Mouse (Mus musculus): ENCODE results near the gene Nemp1. TPM values are rescaled to one million over a fixed set of nuclear protein-coding genes. Genes with fewer than 3 reads are reported as not detected.

Gene Nemp1
- polyA plus RNA-seq, 1 experiment, result 58.1 TPM

GRCm38 (mm10) chr10:127662666-127663253 lies 3.9 kb upstream of the Nemp1 start:
- no peak for TF ChIP-seq CTCF (IDR thresholded peaks at IDR 0.05; ENCODE audit: control insufficient read depth, insufficient read depth, insufficient replicate concordance, low read depth, low read length)
- no peak for TF ChIP-seq POLR2A (IDR thresholded peaks at IDR 0.05; ENCODE audit: control insufficient read depth, low read depth, low read length)
- Histone ChIP-seq H3K4me3 (ENCODE audit: control insufficient read depth, low read depth, low read length) (no peak overlapping the region), H3K36me3 (ENCODE audit: control insufficient read depth, insufficient read depth, low read length) (no peaks in the 10 kb centered on the region), H3K4me1 (ENCODE audit: control insufficient read depth, insufficient read depth, low read length) (peaks cover 26% of the 10 kb centered on the region), H3K27ac (ENCODE audit: control insufficient read depth, insufficient read depth, low read depth, low read length) (no peak overlapping the region), H3K27me3 (ENCODE audit: control insufficient read depth, insufficient read depth, low read length) (no peaks in the 10 kb centered on the region)

- no peaks in the 10 kb centered on the region for H3K36me3 ChIP-seq (ENCODE audit: control insufficient read depth, insufficient read depth, low read length)
- no peak overlapping the region for H3K4me3 ChIP-seq (ENCODE audit: control insufficient read depth, low read depth, low read length)
- H3K4me1 ChIP-seq (ENCODE audit: control insufficient read depth, insufficient read depth, low read length), result peaks cover 21% of the 10 kb centered on the region
- TF ChIP-seq CTCF (IDR thresholded peaks at IDR 0.05; ENCODE audit: control insufficient read depth, insufficient read depth, insufficient replicate concordance, low read depth, low read length) (no peak), POLR2A (IDR thresholded peaks at IDR 0.05; ENCODE audit: control insufficient read depth, low read depth, low read length) (no peak)
- H3K27me3 ChIP-seq (ENCODE audit: control insufficient read depth, insufficient read depth, low read length), result no peaks in the 10 kb centered on the region
- no peak overlapping the region for H3K27ac ChIP-seq (ENCODE audit: control insufficient read depth, insufficient read depth, low read depth, low read length)
These were observed 3.1 kb upstream of the Nemp1 start for GRCm38 (mm10) chr10:127663590-127663989.

DNA sequence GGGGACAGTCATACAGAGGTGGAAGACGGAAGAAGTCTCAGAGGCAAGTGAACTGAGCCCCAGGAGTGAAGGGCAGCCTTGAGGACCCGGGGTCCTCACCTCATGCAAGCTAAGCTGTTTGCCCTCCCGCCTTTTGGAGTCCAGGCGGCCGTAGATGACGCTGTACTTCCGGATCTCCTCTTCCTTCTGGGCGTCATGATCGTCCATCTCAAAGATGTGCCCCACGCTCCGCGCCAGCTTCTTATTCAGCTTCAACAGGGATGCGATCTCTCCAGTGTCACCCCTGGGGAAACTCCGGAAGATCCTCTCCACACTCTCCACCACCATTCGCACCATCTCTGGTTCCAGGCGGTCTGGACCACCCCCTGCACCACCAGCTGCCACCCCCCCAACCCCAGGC lies 2.5 kb upstream of the Nemp1 start:
- Histone ChIP-seq H3K4me3 (ENCODE audit: control insufficient read depth, low read depth, low read length) (no peak overlapping the region), H3K36me3 (ENCODE audit: control insufficient read depth, insufficient read depth, low read length) (no peaks in the 10 kb centered on the region), H3K27ac (ENCODE audit: control insufficient read depth, insufficient read depth, low read depth, low read length) (no peak overlapping the region), H3K4me1 (ENCODE audit: control insufficient read depth, insufficient read depth, low read length) (peaks cover 26% of the 10 kb centered on the region), H3K27me3 (ENCODE audit: control insufficient read depth, insufficient read depth, low read length) (no peaks in the 10 kb centered on the region)
- TF ChIP-seq POLR2A (IDR thresholded peaks at IDR 0.05; ENCODE audit: control insufficient read depth, low read depth, low read length) (no peak), CTCF (IDR thresholded peaks at IDR 0.05; ENCODE audit: control insufficient read depth, insufficient read depth, insufficient replicate concordance, low read depth, low read length) (no peak)

DNA sequence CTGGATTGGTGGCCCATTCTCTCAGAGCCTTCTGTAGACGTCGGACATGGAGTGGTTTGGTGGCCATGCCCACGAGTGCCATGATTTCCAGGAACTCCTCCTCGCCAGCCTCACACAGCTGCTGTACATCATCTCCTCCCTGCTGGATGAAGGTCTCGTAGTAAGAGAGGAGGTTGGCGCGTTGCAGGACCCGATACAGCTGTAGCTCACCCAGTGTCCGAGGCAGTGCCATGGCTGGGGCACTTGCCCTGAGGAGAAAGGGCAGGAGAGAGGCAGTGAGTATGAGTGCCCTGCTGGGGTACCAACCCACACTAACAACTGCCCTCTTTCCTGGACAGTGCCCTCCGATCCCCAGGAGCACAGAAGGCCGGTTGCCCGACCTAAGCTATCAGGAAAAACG lies 1.8 kb upstream of the Nemp1 start:
- Histone ChIP-seq H3K27me3 (ENCODE audit: control insufficient read depth, insufficient read depth, low read length) (no peaks in the 10 kb centered on the region), H3K27ac (ENCODE audit: control insufficient read depth, insufficient read depth, low read depth, low read length) (no peak overlapping the region), H3K36me3 (ENCODE audit: control insufficient read depth, insufficient read depth, low read length) (no peaks in the 10 kb centered on the region), H3K4me3 (ENCODE audit: control insufficient read depth, low read depth, low read length) (peak overlapping the region; percentile 93; the same call in 1 of the 2 replicates), H3K4me1 (ENCODE audit: control insufficient read depth, insufficient read depth, low read length) (peaks cover 32% of the 10 kb centered on the region)
- TF ChIP-seq CTCF (IDR thresholded peaks at IDR 0.05; ENCODE audit: control insufficient read depth, insufficient read depth, insufficient replicate concordance, low read depth, low read length) (no peak), POLR2A (IDR thresholded peaks at IDR 0.05; ENCODE audit: control insufficient read depth, low read depth, low read length) (no peak)

GRCm38 (mm10) chr10:127665366-127666181 lies 1.1 kb upstream of the Nemp1 start:
- Histone ChIP-seq H3K4me3 (ENCODE audit: control insufficient read depth, low read depth, low read length) (peak overlapping the region; percentile 93), H3K27me3 (ENCODE audit: control insufficient read depth, insufficient read depth, low read length) (no peaks in the 10 kb centered on the region), H3K27ac (ENCODE audit: control insufficient read depth, insufficient read depth, low read depth, low read length) (peak overlapping the region; percentile 73), H3K4me1 (ENCODE audit: control insufficient read depth, insufficient read depth, low read length) (peaks cover 32% of the 10 kb centered on the region), H3K36me3 (ENCODE audit: control insufficient read depth, insufficient read depth, low read length) (no peaks in the 10 kb centered on the region)
- TF ChIP-seq POLR2A (IDR thresholded peaks at IDR 0.05; ENCODE audit: control insufficient read depth, low read depth, low read length) (no peak), CTCF (IDR thresholded peaks at IDR 0.05; ENCODE audit: control insufficient read depth, insufficient read depth, insufficient replicate concordance, low read depth, low read length) (no peak)

DNA sequence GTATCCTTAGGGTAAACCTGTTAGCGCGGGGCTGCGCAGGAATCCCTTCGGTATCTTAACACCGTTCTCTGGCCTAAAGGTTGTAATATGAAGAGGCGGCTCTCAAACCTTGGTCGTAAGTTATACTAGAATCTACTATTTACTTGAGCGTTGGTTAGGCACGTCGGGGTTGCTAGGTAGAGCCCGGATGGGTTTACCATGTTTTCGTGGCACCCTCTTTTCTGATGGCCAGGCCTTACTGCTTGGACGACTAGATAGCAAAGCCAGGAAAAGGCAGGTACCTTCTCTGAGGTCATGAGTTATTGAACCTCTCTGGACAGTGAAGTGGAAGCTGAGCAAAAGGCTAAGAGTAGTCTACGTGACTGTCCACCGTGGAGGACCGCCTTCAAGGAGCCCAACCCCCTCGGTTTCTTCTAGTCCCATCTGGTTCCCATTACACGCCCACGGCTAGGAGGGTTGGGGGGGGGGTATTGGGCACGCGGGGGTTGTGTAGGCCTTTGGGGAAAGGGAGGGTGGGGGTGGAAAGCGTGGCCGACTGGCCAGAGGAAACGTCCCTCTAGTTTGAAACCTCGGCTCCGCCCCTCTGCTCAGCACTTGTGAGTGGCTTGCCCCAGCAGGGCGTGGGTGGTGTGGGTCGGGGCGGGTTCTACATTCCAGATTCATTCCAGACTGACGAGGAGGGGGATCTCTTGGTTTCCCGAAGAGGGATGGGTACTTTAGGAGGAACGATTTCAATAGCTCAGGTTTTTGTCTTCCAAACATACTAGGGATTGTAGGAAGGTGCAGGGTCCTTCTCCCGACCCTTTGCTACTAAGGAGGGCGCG lies 780 bp downstream of the Nemp1 start:
- Histone ChIP-seq H3K4me1 (ENCODE audit: control insufficient read depth, insufficient read depth, low read length) (peaks cover 29% of the 10 kb centered on the region), H3K36me3 (ENCODE audit: control insufficient read depth, insufficient read depth, low read length) (no peaks in the 10 kb centered on the region)
- TF ChIP-seq CTCF (IDR thresholded peaks at IDR 0.05; ENCODE audit: control insufficient read depth, insufficient read depth, insufficient replicate concordance, low read depth, low read length), result no peak
- TF ChIP-seq POLR2A (IDR thresholded peaks at IDR 0.05; ENCODE audit: control insufficient read depth, low read depth, low read length), result peak; percentile 49; the same call in 1 of the 2 replicates

More for the DNA sequence above, 780 bp downstream of the Nemp1 start:
- H3K27ac ChIP-seq (ENCODE audit: control insufficient read depth, insufficient read depth, low read depth, low read length), result peak overlapping the region; percentile 94
- peak overlapping the region; percentile 93 for H3K4me3 ChIP-seq (ENCODE audit: control insufficient read depth, low read depth, low read length)
- H3K27me3 ChIP-seq (ENCODE audit: control insufficient read depth, insufficient read depth, low read length), result no peaks in the 10 kb centered on the region

Measured in testis, adult 2 months (tissue).